Comparison of ENCODE assay signal across 19 mouse cellular contexts in the genomic region with DNA sequence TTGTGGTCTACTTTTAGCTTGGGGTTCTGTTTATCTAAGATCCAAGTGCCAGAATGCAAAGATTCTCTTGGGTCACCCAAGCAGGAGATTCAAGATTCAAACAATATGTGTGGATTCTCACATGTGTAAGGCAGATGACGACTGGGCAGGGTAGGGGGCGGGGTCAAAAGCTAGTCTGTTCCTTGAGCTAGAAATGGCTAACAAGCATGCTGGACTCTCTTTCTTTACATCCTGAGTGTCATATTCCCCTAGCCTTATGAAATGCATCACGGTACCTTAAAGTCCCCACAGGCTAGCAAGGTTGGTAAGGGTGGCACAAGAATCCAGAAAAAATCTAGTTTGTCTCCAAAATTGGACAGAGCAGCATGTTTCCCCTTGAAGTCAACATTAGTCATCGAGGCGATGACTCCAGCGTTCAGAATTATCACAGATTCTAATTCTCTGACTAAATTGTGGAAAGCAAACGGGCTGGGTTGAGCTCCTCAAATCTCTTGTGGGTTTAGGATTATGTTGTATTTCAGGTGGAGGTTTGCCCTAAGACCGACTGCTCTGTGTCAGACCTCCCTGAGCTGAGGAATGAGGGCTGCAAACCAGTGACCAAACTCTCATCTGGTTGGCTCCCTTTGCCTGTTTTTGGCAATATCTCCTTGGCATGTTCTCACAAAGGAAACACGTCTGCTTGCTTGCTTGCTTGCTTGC. TPM values are rescaled to one million over a fixed set of nuclear protein-coding genes. Genes with fewer than 3 reads are reported as not detected.
DNase-seq lines count a peak whose midpoint lies in the region; ATAC-seq and TF ChIP-seq lines count a peak whose summit lies in the region.
"Had no signal": no experiment of that assay in that cellular context is flagged by ENCODE, and none has a peak within 500 bp of the region (broad histone marks: within the 10 kb centered on the region; RNA-seq: fewer than 3 reads in every experiment).

No protein-coding gene starts in this region.

- H3K36me3 ChIP-seq in CH12.LX (replicated peaks in 1 of 2; ENCODE audit: control insufficient read depth in 1 of 2, insufficient read depth in 1 of 2, low read length in 1 of 2) (no peaks in the 10 kb centered on the region), myocyte (ENCODE audit: control insufficient read depth, insufficient read depth) (no peaks in the 10 kb centered on the region)
- H3K36me3 ChIP-seq: embryonic facial prominence, embryonic 15.5 days; forebrain, embryonic 12.5 days; hindbrain, embryonic 13.5 days had no signal

- H3K4me2 ChIP-seq in CH12.LX (ENCODE audit: insufficient read depth, low read depth, poor library complexity, severe bottlenecking) (no peak overlapping the region), myocyte (ENCODE audit: low read depth) (peak overlapping the region; percentile 59)
- H3K4me2 ChIP-seq: embryonic facial prominence, embryonic 15.5 days; forebrain, embryonic 12.5 days; hindbrain, embryonic 13.5 days had no signal

- H3K4me3 ChIP-seq in CH12.LX (replicated peaks in 1 of 3; ENCODE audit: low read depth in 2 of 3, low read length in 2 of 3, poor library complexity in 1 of 3), result no peak overlapping the region
- H3K4me3 ChIP-seq in bone marrow macrophage, adult 2 months (ENCODE audit: insufficient read depth, low read length), result no peak overlapping the region
- no peak overlapping the region for H3K4me3 ChIP-seq in myocyte
- H3K4me3 ChIP-seq: embryonic facial prominence, embryonic 15.5 days; forebrain, embryonic 12.5 days; hindbrain, embryonic 13.5 days had no signal

- no peak overlapping the region for H3K27ac ChIP-seq in CH12.LX (ENCODE audit: insufficient read depth, low read depth)
- peak overlapping the region; percentile 6; the same call in 1 of the 2 replicates for H3K27ac ChIP-seq in bone marrow macrophage, adult 2 months (ENCODE audit: insufficient read depth, low read depth, low read length)
- H3K27ac ChIP-seq: hindbrain, embryonic 13.5 days; hindbrain, postnatal 0 days had no signal

- dilution Hi-C loops in CH12.LX (cut with MboI; ENCODE audit: extremely low pct_ligation_motif_present, extremely low pct_unique_long_range_greater_than_20kb, low sequenced_read_pairs), result no loop called here

- H3K4me1 ChIP-seq in CH12.LX (ENCODE audit: control insufficient read depth in 1 of 2, insufficient read depth in 2 of 2), result peaks cover 14 to 28% of the 10 kb centered on the region in 2 experiments
- H3K4me1 ChIP-seq in bone marrow macrophage, adult 2 months (ENCODE audit: control insufficient read depth, insufficient read depth, low read length), result peaks cover 68% of the 10 kb centered on the region

- no peak overlapping the region for H3ac ChIP-seq in myocyte (ENCODE audit: control insufficient read depth, insufficient read length)

- in situ Hi-C loops in CH12.LX (cut with MboI; ENCODE audit: low pct_ligation_motif_present, low pct_unique_long_range_greater_than_20kb, low sequenced_read_pairs), result no loop called here

- no peaks in the 10 kb centered on the region for H3K9me3 ChIP-seq in CH12.LX (replicated peaks; ENCODE audit: low read length)
- H3K9me3 ChIP-seq: embryonic facial prominence, embryonic 15.5 days; forebrain, embryonic 12.5 days; hindbrain, embryonic 13.5 days had no signal

- TF ChIP-seq RAD21 in CH12.LX (IDR thresholded peaks at IDR 0.05; ENCODE audit: low read depth, low read length), result no peak

- no peak for ATAC-seq in granulocyte monocyte progenitor cell, adult 5-6 weeks (replicated peaks; ENCODE audit: poor library complexity, severe bottlenecking)
- no peak for ATAC-seq in activated CD4-positive, CD25-positive, alpha-beta regulatory T cell, adult 4 months
- ATAC-seq: forebrain, postnatal 0 days; hindbrain, postnatal 0 days had no signal

- H3K79me2 ChIP-seq in CH12.LX (replicated peaks; ENCODE audit: control insufficient read depth, extremely low read depth, insufficient read depth, poor library complexity, severe bottlenecking) (no peaks in the 10 kb centered on the region), myocyte (ENCODE audit: control insufficient read depth, insufficient read depth) (no peaks in the 10 kb centered on the region)

- no peak for TF ChIP-seq EP300 in CH12.LX (IDR thresholded peaks at IDR 0.05; ENCODE audit: low read length)

- DNase-seq in 3T3-L1 (ENCODE audit: low read depth, low spot score) (peak; percentile 78), CH12.LX (ENCODE audit: extremely low read depth) (no peak)
- no peak for DNase-seq in urinary bladder, postnatal 10 days (ENCODE audit: low spot score)
- DNase-seq: adrenal gland, adult 2 months; cerebellum, adult 2 months; cerebellum, postnatal 10 days; forebrain, postnatal 0 days; gastrocnemius, postnatal 14 days; heart, postnatal 10 days; heart, postnatal 4 days; kidney, adult 11 months had no signal

- H3K27me3 ChIP-seq in CH12.LX (replicated peaks) (no peaks in the 10 kb centered on the region), myocyte (ENCODE audit: control insufficient read depth, insufficient read depth, insufficient read length) (no peaks in the 10 kb centered on the region)
- H3K27me3 ChIP-seq: embryonic facial prominence, embryonic 15.5 days; forebrain, embryonic 12.5 days; hindbrain, embryonic 13.5 days had no signal

- TF ChIP-seq POLR2A in CH12.LX (IDR thresholded peaks at IDR 0.05; ENCODE audit: low read depth, low read length), result no peak
- no peak for TF ChIP-seq POLR2A in bone marrow macrophage, adult 2 months (IDR thresholded peaks at IDR 0.05; ENCODE audit: borderline replicate concordance, low read depth, low read length)
- no peak for TF ChIP-seq POLR2A in myocyte (IDR thresholded peaks at IDR 0.05; ENCODE audit: insufficient read length, low read depth)

- no peak for TF ChIP-seq CTCF in CH12.LX (conservative IDR thresholded peaks at IDR 0.05 in 1 of 2, IDR thresholded peaks at IDR 0.05 in 1 of 2; ENCODE audit: low read depth in 2 of 2, low read length in 2 of 2)
- no peak for TF ChIP-seq CTCF in bone marrow macrophage, adult 2 months (IDR thresholded peaks at IDR 0.05; ENCODE audit: low read depth, low read length)

- H3K9ac ChIP-seq in CH12.LX (ENCODE audit: insufficient read depth, low read depth), result no peak overlapping the region
- H3K9ac ChIP-seq: embryonic facial prominence, embryonic 15.5 days; forebrain, embryonic 12.5 days; forebrain, postnatal 0 days; hindbrain, embryonic 13.5 days had no signal

TF ChIP-seq in CH12.LX, 34 proteins besides CTCF, POLR2A, EP300 and RAD21:
- no peak for TF ChIP-seq SMC3 (IDR thresholded peaks at IDR 0.05; ENCODE audit: low read depth, low read length)
- TF ChIP-seq NRF1 (IDR thresholded peaks at IDR 0.05; ENCODE audit: low read depth, low read length), result 0 out of 2 replicates have a peak, but pooled peaks have one; percentile 13
TF ChIP-seq in CH12.LX: peak in this region for 1.

TF ChIP-seq in myocyte, 11 proteins besides CTCF, POLR2A, EP300 and RAD21:
- TF ChIP-seq TCF12 (IDR thresholded peaks at IDR 0.05; ENCODE audit: insufficient read depth, poor library complexity, severe bottlenecking) (no peak), TCF3 (IDR thresholded peaks at IDR 0.05; ENCODE audit: insufficient read length, low read depth) (no peak), SRF (IDR thresholded peaks at IDR 0.05; ENCODE audit: control insufficient read depth, insufficient read length, low read depth) (no peak), E2F4 (IDR thresholded peaks at IDR 0.05; ENCODE audit: insufficient read depth) (no peak), POLR2AphosphoS2 (IDR thresholded peaks at IDR 0.05; ENCODE audit: insufficient read length, low read depth) (no peak), USF1 (IDR thresholded peaks at IDR 0.05; ENCODE audit: low read depth) (no peak), MAX (IDR thresholded peaks at IDR 0.05; ENCODE audit: low read depth) (no peak), MYOG (IDR thresholded peaks at IDR 0.05; ENCODE audit: control insufficient read depth in 1 of 3, insufficient read depth in 1 of 3, insufficient read length in 2 of 3, low read depth in 2 of 3) (no peak), CEBPB (IDR thresholded peaks at IDR 0.05; ENCODE audit: insufficient read depth, poor library complexity, severe bottlenecking) (no peak)
TF ChIP-seq in myocyte: peak in this region for 0.

RNA-seq across cellular contexts. Expression of a gene that starts 20.9 kb away (rescaled TPM):
- 10.3 and 13.8 TPM in 2 replicates for total RNA-seq in CH12.LX (2012; rRNA removed)
- 60.4 and 70.5 TPM in 2 replicates for total RNA-seq in CH12.LX (2014; rRNA removed)
- polyA plus RNA-seq in CH12.LX (2012; ENCODE audit: insufficient read length, low read depth), result 36.1 and 39.8 TPM in 2 replicates
- 49.3 and 50.0 TPM in 2 replicates for polyA plus RNA-seq in bone marrow macrophage, adult 2 months (2012; ENCODE audit: insufficient read depth, insufficient read length, missing spikeins)
- polyA plus RNA-seq in myocyte (2012; fragmentation: generic; extraction: Trizol), result 36.0 TPM
- 14.0 and 17.9 TPM in 2 replicates for total RNA-seq in granulocyte monocyte progenitor cell, adult 5-6 weeks (2014; fragmentation: Nextera tagmentation)
- 10.6 and 21.5 TPM in 2 replicates for total RNA-seq in granulocyte monocyte progenitor cell, adult 5-6 weeks (2017)
- polyA plus RNA-seq in activated CD4-positive, CD25-positive, alpha-beta regulatory T cell, adult 4 months (2017; shearing (Covaris generic)), result 10 to 100 TPM; 20.3 to 23.2 TPM

RNA-seq across cellular contexts. Expression of a gene that starts 40.9 kb away (rescaled TPM):
- total RNA-seq in CH12.LX (2012; rRNA removed), result 3.0 and 4.4 TPM in 2 replicates
- 9.4 and 9.9 TPM in 2 replicates for total RNA-seq in CH12.LX (2014; rRNA removed)
- 14.7 and 15.9 TPM in 2 replicates for polyA plus RNA-seq in CH12.LX (2012; ENCODE audit: insufficient read length, low read depth)
- 2.5 and 3.2 TPM in 2 replicates for polyA plus RNA-seq in bone marrow macrophage, adult 2 months (2012; ENCODE audit: insufficient read depth, insufficient read length, missing spikeins)
- polyA plus RNA-seq in myocyte (2012; fragmentation: generic; extraction: Trizol), result 3.0 TPM
- total RNA-seq in granulocyte monocyte progenitor cell, adult 5-6 weeks (2014; fragmentation: Nextera tagmentation), result 6.9 and 8.3 TPM in 2 replicates
- 9.1 and 10.1 TPM in 2 replicates for total RNA-seq in granulocyte monocyte progenitor cell, adult 5-6 weeks (2017)
- 1 to 10 TPM; 5.0 to 5.4 TPM for polyA plus RNA-seq in activated CD4-positive, CD25-positive, alpha-beta regulatory T cell, adult 4 months (2017; shearing (Covaris generic))
